Mouse (Mus musculus) hindbrain, embryonic 11.5 days (tissue): Measurements from ENCODE around the gene Ccdc89. TPM values are rescaled to one million over a fixed set of nuclear protein-coding genes. Genes with fewer than 3 reads are reported as not detected.

Experiments
- polyA plus RNA-seq: library from polyadenylated mRNA; unstranded; fragments of >200 nt; fragmentation: Nextera tagmentation; extraction: Ambion mirVana; gene quantifications from 2 replicates; pipeline ENCODE4 v1.2.1, GENCODE M21; 2014

Ccdc89 gene
- polyA plus RNA-seq, 1 experiment from 2014 or later, result 3.2 TPM

Other genes with a start within 250 kb of the Ccdc89 start
- not detected in 2 replicates for gene Ccdc83, start 160.8 kb upstream of the Ccdc89 start, polyA plus RNA-seq
- 2.8 and 5.0 TPM in 2 replicates for gene Sytl2, start 124.3 kb upstream of the Ccdc89 start, polyA plus RNA-seq
- gene Crebzf, start 16.2 kb downstream of the Ccdc89 start, polyA plus RNA-seq, result 48.8 and 59.3 TPM in 2 replicates
- 120 and 122 TPM in 2 replicates for gene Tmem126a, start 30.7 kb downstream of the Ccdc89 start, polyA plus RNA-seq
- gene Tmem126b, start 49.4 kb downstream of the Ccdc89 start, polyA plus RNA-seq, result 42.7 and 42.9 TPM in 2 replicates
- 2.1 and 3.1 TPM in 2 replicates for gene Dlg2, start 50.1 kb downstream of the Ccdc89 start, polyA plus RNA-seq